Mouse (Mus musculus) CH12.LX (cell line): ENCODE measurements at regions not wholly inside any gene's neighbourhood (a gene's known extent, or its start where the extent isn't known, plus 50 kb on each side); places are given as distances from the start of the nearest gene placed in this dataset.

ENCODE experiments used
- CTCF ChIP-seq, 2 experiments: IDR thresholded peaks in 1 of 2; conservative IDR thresholded peaks in 1 of 2; 2 replicates each; pipeline ENCODE4 v1.5.1; 2011 to 2012; ENCODE audit warnings: low read depth in 2 of 2, low read length in 2 of 2, improper control_type of control experiment in 1 of 2, inconsistent platforms in 1 of 2, mild to moderate bottlenecking in 1 of 2, moderate library complexity in 1 of 2
- EP300 ChIP-seq: IDR thresholded peaks from 2 replicates; pipeline ENCODE4 v1.6.1; 2011; ENCODE audit warnings: low read length, improper control_type of control experiment
- HCFC1 ChIP-seq: IDR thresholded peaks from 2 replicates; pipeline ENCODE4 v1.6.1; 2012; ENCODE audit warnings: low read depth, mild to moderate bottlenecking, inconsistent platforms, low read length, improper control_type of control experiment
- MYC ChIP-seq: IDR thresholded peaks from 2 replicates; pipeline ENCODE4 v1.6.1; 2011; ENCODE audit warnings: low read depth, mild to moderate bottlenecking, improper control_type of control experiment, low read length
- PAX5 ChIP-seq: IDR thresholded peaks from 2 replicates; pipeline ENCODE4 v1.6.1; 2012; ENCODE audit warnings: low read length, inconsistent platforms, mixed read lengths
- POLR2A ChIP-seq: IDR thresholded peaks from 2 replicates; pipeline ENCODE4 v1.6.1; 2011; ENCODE audit warnings: low read depth, mild to moderate bottlenecking, improper control_type of control experiment, low read length
- SMC3 ChIP-seq: IDR thresholded peaks from 2 replicates; pipeline ENCODE4 v1.6.1; 2011; ENCODE audit warnings: low read depth, low read length, improper control_type of control experiment
- USF2 ChIP-seq: conservative IDR thresholded peaks from 2 replicates; pipeline ENCODE4 v1.6.1; 2011; ENCODE audit warnings: low read depth, low read length, improper control_type of control experiment

DNA sequence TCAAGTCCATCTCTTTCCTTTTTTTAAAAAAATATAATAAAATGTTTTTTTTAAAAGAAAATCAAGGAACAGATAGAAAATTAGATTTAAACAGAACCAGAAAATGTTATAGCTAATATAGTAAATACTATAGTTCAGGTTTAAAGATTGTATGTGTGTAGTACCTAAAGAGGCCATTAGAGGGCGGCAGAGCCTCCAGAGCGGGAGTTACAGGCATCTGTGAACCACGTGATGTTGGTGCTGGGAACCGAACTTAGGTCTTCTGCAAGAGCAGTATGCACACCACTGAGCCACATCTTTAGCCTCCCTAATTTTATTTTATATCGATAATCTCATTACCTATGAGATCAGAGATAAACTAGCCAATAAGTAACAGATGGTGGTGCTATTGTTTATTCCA is 178.4 kb upstream of the Ankrd50 start:
- TF ChIP-seq USF2, result peak; percentile 48
- TF ChIP-seq SMC3, result peak; percentile 30
- TF ChIP-seq CTCF (conservative IDR thresholded peaks at IDR 0.05 in 1 of 2, IDR thresholded peaks at IDR 0.05 in 1 of 2; ENCODE audit: low read depth in 2 of 2, low read length in 2 of 2), result peak; percentile 41 to 56; a peak in 3 of 4 replicates
- no peak for TF ChIP-seq MYC
- TF ChIP-seq HCFC1, result no peak
- no peak for TF ChIP-seq PAX5
- TF ChIP-seq EP300, result no peak
- TF ChIP-seq POLR2A, result no peak
